Mouse (Mus musculus): ENCODE measurements around the gene Arhgap32. TPM values are rescaled to one million over a fixed set of nuclear protein-coding genes. Genes with fewer than 3 reads are reported as not detected.
"Not testable (repeated sequence)": the region's sequence is repeated elsewhere in the genome, so short reads cannot be mapped to it uniquely, and the experiment has no call there.

The Arhgap32 gene
- 1.0 and 1.9 TPM in 2 replicates for total RNA-seq (2015; ENCODE audit: low replicate concordance)
- 1.1 and 1.3 TPM in 2 replicates for total RNA-seq (2017; ENCODE audit: low replicate concordance)

- ATAC-seq (replicated peaks; ENCODE audit: low FRiP score, poor library complexity, severe bottlenecking), result no peak
Measured at GRCm38 (mm10) chr9:32115786-32116185, at the start of gene Arhgap32. TSS of gene Arhgap32 (plus strand) at chr9:32116136.

GRCm38 (mm10) chr9:32072778-32073177, 43.2 kb upstream of the Arhgap32 start:
- ATAC-seq (replicated peaks; ENCODE audit: low FRiP score, poor library complexity, severe bottlenecking), result no peak

- no peak for ATAC-seq (replicated peaks; ENCODE audit: low FRiP score, poor library complexity, severe bottlenecking)
Measured at GRCm38 (mm10) chr9:32088106-32088776, 27.7 kb upstream of the Arhgap32 start.

GRCm38 (mm10) chr9:32088882-32089281, 27.1 kb upstream of the Arhgap32 start:
- no peak for ATAC-seq (replicated peaks; ENCODE audit: low FRiP score, poor library complexity, severe bottlenecking)

GRCm38 (mm10) chr9:32093456-32093855, 22.5 kb upstream of the Arhgap32 start:
- ATAC-seq (replicated peaks; ENCODE audit: low FRiP score, poor library complexity, severe bottlenecking), result no peak

GRCm38 (mm10) chr9:32094351-32095120, 21.4 kb upstream of the Arhgap32 start:
- no peak for ATAC-seq (replicated peaks; ENCODE audit: low FRiP score, poor library complexity, severe bottlenecking)

GRCm38 (mm10) chr9:32095511-32095910, 20.4 kb upstream of the Arhgap32 start:
- no peak for ATAC-seq (replicated peaks; ENCODE audit: low FRiP score, poor library complexity, severe bottlenecking)

- no peak for ATAC-seq (replicated peaks; ENCODE audit: low FRiP score, poor library complexity, severe bottlenecking)
Measured at GRCm38 (mm10) chr9:32096541-32096940, 19.4 kb upstream of the Arhgap32 start.

GRCm38 (mm10) chr9:32097123-32097522, 18.8 kb upstream of the Arhgap32 start:
- no peak for ATAC-seq (replicated peaks; ENCODE audit: low FRiP score, poor library complexity, severe bottlenecking)

- 0 out of 2 replicates have a peak, but pooled peaks have one; percentile 65 for ATAC-seq (replicated peaks; ENCODE audit: low FRiP score, poor library complexity, severe bottlenecking)
Measured at GRCm38 (mm10) chr9:32098425-32099155, 17.3 kb upstream of the Arhgap32 start.

- ATAC-seq (replicated peaks; ENCODE audit: low FRiP score, poor library complexity, severe bottlenecking), result no peak
Measured at GRCm38 (mm10) chr9:32100561-32100960, 15.4 kb upstream of the Arhgap32 start.

GRCm38 (mm10) chr9:32101488-32101887, 14.4 kb upstream of the Arhgap32 start:
- ATAC-seq (replicated peaks; ENCODE audit: low FRiP score, poor library complexity, severe bottlenecking), result peak; percentile 61; the same call in 1 of the 2 replicates

GRCm38 (mm10) chr9:32104670-32105069, 11.3 kb upstream of the Arhgap32 start:
- no peak for ATAC-seq (replicated peaks; ENCODE audit: low FRiP score, poor library complexity, severe bottlenecking)

- no peak for ATAC-seq (replicated peaks; ENCODE audit: low FRiP score, poor library complexity, severe bottlenecking)
Measured at GRCm38 (mm10) chr9:32110376-32110775, 5.6 kb upstream of the Arhgap32 start.

GRCm38 (mm10) chr9:32116272-32116671, 336 bp downstream of the Arhgap32 start:
- no peak for ATAC-seq (replicated peaks; ENCODE audit: low FRiP score, poor library complexity, severe bottlenecking)

GRCm38 (mm10) chr9:32117876-32118275, 1.9 kb downstream of the Arhgap32 start:
- ATAC-seq (replicated peaks; ENCODE audit: low FRiP score, poor library complexity, severe bottlenecking), result no peak

GRCm38 (mm10) chr9:32118433-32118832, 2.5 kb downstream of the Arhgap32 start:
- ATAC-seq (replicated peaks; ENCODE audit: low FRiP score, poor library complexity, severe bottlenecking), result no peak

GRCm38 (mm10) chr9:32119586-32119985, 3.6 kb downstream of the Arhgap32 start:
- ATAC-seq (replicated peaks; ENCODE audit: low FRiP score, poor library complexity, severe bottlenecking), result no peak

- ATAC-seq (replicated peaks; ENCODE audit: low FRiP score, poor library complexity, severe bottlenecking), result no peak
Measured at GRCm38 (mm10) chr9:32120162-32120561, 4.2 kb downstream of the Arhgap32 start.

- not testable (repeated sequence) for ATAC-seq (replicated peaks; ENCODE audit: low FRiP score, poor library complexity, severe bottlenecking)
Measured at GRCm38 (mm10) chr9:32121271-32121670, 5.3 kb downstream of the Arhgap32 start.

Measured in erythroblast, adult 5-6 weeks (primary cell).